Comparison of ENCODE assay signal across 8 mouse cellular contexts in genomic region chrX:77509149-77509548, GRCm38 (mm10). TPM values are rescaled to one million over a fixed set of nuclear protein-coding genes. Genes with fewer than 3 reads are reported as not detected.
A peak's percentile ranks its signal among the peaks of the same experiment; 100 is the strongest.
DNase-seq lines count a peak whose midpoint lies in the region; ATAC-seq lines count a peak whose summit lies in the region.

No protein-coding gene starts in this region.

- 18% methylated on average over 13 of the region's 13 CpGs for WGBS in hindbrain, embryonic 13.5 days

- H3K9me3 ChIP-seq in hindbrain, embryonic 13.5 days, result no peaks in the 10 kb centered on the region

- peaks cover 15% of the 10 kb centered on the region for H3K4me1 ChIP-seq in hindbrain, embryonic 13.5 days (replicated peaks)

- H3K9ac ChIP-seq in hindbrain, embryonic 13.5 days, result 0 out of 2 replicates have a peak overlapping the region, but pooled peaks have one; percentile 82

- H3K4me2 ChIP-seq in hindbrain, embryonic 13.5 days, result peak overlapping the region; percentile 62

- DNase-seq in MN1 (ENCODE audit: low spot score), result peak; percentile 88
- peak; percentile 91 to 92 for DNase-seq in cerebellum, postnatal 10 days
- DNase-seq in frontal cortex, postnatal 14 days (ENCODE audit: low spot score in 2 of 2), result peak; percentile 61 to 69
- DNase-seq in layer of hippocampus, postnatal 25 days (ENCODE audit: extremely low spot score in 1 of 2, low spot score in 1 of 2), result peak; percentile 45 to 58
- DNase-seq in lung, postnatal 25 days (ENCODE audit: low spot score), result peak; percentile 92
- peak; percentile 93 for DNase-seq in retina, embryonic 14.5 days (ENCODE audit: low spot score)
- DNase-seq in thymus, postnatal 4 days, result peak; percentile 81

- peak; percentile 83 for ATAC-seq in hindbrain, embryonic 13.5 days (ENCODE audit: low FRiP score)

- H3K27ac ChIP-seq in hindbrain, embryonic 13.5 days, result peak overlapping the region; percentile 97

- H3K4me3 ChIP-seq in hindbrain, embryonic 13.5 days, result peak overlapping the region; percentile 61

- H3K36me3 ChIP-seq in hindbrain, embryonic 13.5 days, result no peaks in the 10 kb centered on the region

- H3K27me3 ChIP-seq in hindbrain, embryonic 13.5 days, result no peaks in the 10 kb centered on the region

RNA-seq across cellular contexts. Expression of gene Tbl1x, which starts 1.7 kb away (rescaled TPM):
- polyA plus RNA-seq in hindbrain, embryonic 13.5 days (2015; fragmentation: Nextera tagmentation; extraction: Ambion mirVana), result 44.0 and 46.0 TPM in 2 replicates
- 10 to 100 TPM; 29.8 to 32.7 TPM for total RNA-seq in layer of hippocampus, postnatal 25 days (2021)

Comparison
In these comparisons a context has a peak if more than half of its experiments do, and no peak if none do; other contexts are left out.
1. Peak in every context shown above with its lines: DNase-seq, ATAC-seq, H3K4me3 ChIP-seq and H3K27ac ChIP-seq.